Mouse (Mus musculus): ENCODE data around the gene Tmem254b. TPM values are rescaled to one million over a fixed set of nuclear protein-coding genes. Genes with fewer than 3 reads are reported as not detected.
A peak's percentile ranks its signal among the peaks of the same experiment; 100 is the strongest.
"Not testable (repeated sequence)": the region's sequence is repeated elsewhere in the genome, so short reads cannot be mapped to it uniquely, and the experiment has no call there.

Gene Tmem254b
- polyA plus RNA-seq, 2 experiments, result 25.0 to 29.7 TPM

DNA sequence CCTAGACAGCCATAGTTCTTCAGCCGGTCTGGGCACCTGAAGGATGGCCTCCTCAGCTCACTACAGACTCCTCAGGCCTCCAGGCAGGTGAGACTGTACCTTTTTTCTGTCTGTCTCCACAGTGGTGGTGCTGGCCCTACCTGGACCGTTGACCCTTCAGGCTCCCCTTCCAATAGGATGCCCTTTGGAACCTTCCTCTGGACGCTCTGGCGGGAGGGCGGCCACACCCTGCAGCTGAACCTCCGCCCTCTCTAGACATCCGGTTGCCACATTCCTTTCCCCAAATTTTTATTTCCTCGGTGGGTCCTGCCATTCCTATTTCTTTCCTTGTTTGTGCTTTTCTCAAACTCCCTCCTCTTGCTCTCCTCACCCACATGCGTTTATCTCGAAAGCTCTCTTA, 25.2 kb downstream of the Tmem254b start:
- DNase-seq (ENCODE audit: low spot score); H3K27me3 ChIP-seq (ENCODE audit: control insufficient read depth, insufficient read depth, low read length); H3K9ac ChIP-seq (ENCODE audit: low read depth, low read length, severe bottlenecking); H3K4me1 ChIP-seq (ENCODE audit: control insufficient read depth, insufficient read depth, low read length); H3K4me2 ChIP-seq (replicated peaks; ENCODE audit: low read depth, low read length, severe bottlenecking); H3K9me3 ChIP-seq (ENCODE audit: control insufficient read depth, low read length); H3K4me3 ChIP-seq (replicated peaks; ENCODE audit: low read length); H3K27ac ChIP-seq (replicated peaks; ENCODE audit: low read depth, low read length); ATAC-seq (ENCODE audit: low FRiP score, low read depth); H3K36me3 ChIP-seq (ENCODE audit: control insufficient read depth, insufficient read depth, low read length): not testable (repeated sequence)
- no CpG with 5 or more reads among the region's 10 CpGs for WGBS

DNA sequence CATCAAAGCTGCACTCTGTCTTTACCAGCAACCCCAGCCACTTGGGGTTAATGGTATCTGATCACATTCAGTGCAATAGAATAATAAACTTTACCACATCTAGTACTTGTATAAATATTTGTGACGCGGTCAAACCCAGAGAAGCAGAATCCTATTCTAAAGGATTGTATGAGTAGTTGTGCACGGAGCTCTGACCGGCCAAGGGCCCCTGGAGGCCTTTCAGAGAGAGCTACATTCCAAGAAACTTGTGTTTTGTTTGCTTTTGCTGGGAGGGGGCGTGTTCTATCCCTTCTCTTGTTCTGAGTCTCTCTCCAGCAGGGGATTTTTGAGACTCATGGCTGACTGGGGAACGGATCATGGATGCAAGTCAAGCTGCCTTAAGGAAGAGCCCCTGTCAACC, 31.8 kb downstream of the Tmem254b start:
- H3K9me3 ChIP-seq (ENCODE audit: control insufficient read depth, low read length); DNase-seq (ENCODE audit: low spot score); H3K27ac ChIP-seq (replicated peaks; ENCODE audit: low read depth, low read length); H3K4me2 ChIP-seq (replicated peaks; ENCODE audit: low read depth, low read length, severe bottlenecking); H3K27me3 ChIP-seq (ENCODE audit: control insufficient read depth, insufficient read depth, low read length); H3K36me3 ChIP-seq (ENCODE audit: control insufficient read depth, insufficient read depth, low read length); H3K4me1 ChIP-seq (ENCODE audit: control insufficient read depth, insufficient read depth, low read length); H3K4me3 ChIP-seq (replicated peaks; ENCODE audit: low read length); H3K9ac ChIP-seq (ENCODE audit: low read depth, low read length, severe bottlenecking): not testable (repeated sequence)
- peak; percentile 26; the same call in 1 of the 2 replicates for ATAC-seq (ENCODE audit: low FRiP score, low read depth)
- no CpG with 5 or more reads among the region's 6 CpGs for WGBS

DNA sequence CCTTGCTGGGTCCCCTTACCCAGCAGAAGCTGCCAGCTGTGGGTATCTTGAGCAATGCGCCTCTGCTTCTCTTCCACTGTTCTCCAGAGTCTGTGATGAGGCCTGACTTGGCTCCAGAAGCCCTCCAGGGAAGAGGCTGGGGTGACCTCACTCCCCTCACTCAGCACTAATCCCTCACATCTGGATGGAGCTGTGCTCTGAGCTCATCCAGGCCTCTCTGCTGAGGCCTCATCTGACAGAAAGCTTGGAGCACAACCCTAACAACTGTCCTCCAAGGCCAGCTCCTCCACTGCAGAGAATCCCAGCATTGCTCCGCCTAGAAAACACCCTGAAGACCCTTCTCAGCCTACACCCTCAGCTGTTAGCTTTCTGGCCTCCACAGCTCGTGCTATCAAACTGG, 32.9 kb downstream of the Tmem254b start:
- H3K4me3 ChIP-seq (replicated peaks; ENCODE audit: low read length); H3K27ac ChIP-seq (replicated peaks; ENCODE audit: low read depth, low read length); H3K9ac ChIP-seq (ENCODE audit: low read depth, low read length, severe bottlenecking); H3K36me3 ChIP-seq (ENCODE audit: control insufficient read depth, insufficient read depth, low read length); H3K27me3 ChIP-seq (ENCODE audit: control insufficient read depth, insufficient read depth, low read length); H3K4me2 ChIP-seq (replicated peaks; ENCODE audit: low read depth, low read length, severe bottlenecking); DNase-seq (ENCODE audit: low spot score); H3K9me3 ChIP-seq (ENCODE audit: control insufficient read depth, low read length); H3K4me1 ChIP-seq (ENCODE audit: control insufficient read depth, insufficient read depth, low read length): not testable (repeated sequence)
- ATAC-seq (ENCODE audit: low FRiP score, low read depth), result peak; percentile 77
- WGBS, result no CpG with 5 or more reads among the region's 3 CpGs

DNA sequence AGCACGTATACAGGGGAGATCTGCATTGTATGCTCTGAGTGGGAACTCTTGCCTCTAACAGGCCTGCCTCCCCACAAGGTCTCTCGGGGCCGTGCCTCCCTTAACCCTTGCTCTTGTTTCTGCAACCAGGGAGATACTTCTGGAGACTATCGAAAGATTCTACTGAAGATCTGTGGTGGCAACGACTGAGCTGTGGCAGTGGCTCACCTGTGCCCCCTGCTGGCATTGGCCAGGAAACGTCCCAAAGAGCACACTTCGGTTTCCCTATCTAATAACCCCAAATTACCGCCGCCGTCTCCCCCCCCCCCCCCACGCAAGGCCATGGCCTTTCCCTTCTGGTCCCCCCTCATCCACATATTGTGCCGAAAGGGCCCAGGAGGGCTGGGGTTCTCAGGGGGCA, 41.6 kb downstream of the Tmem254b start:
- H3K4me2 ChIP-seq (replicated peaks; ENCODE audit: low read depth, low read length, severe bottlenecking); H3K27ac ChIP-seq (replicated peaks; ENCODE audit: low read depth, low read length); H3K4me1 ChIP-seq (ENCODE audit: control insufficient read depth, insufficient read depth, low read length); H3K36me3 ChIP-seq (ENCODE audit: control insufficient read depth, insufficient read depth, low read length); DNase-seq (ENCODE audit: low spot score); H3K9ac ChIP-seq (ENCODE audit: low read depth, low read length, severe bottlenecking); H3K27me3 ChIP-seq (ENCODE audit: control insufficient read depth, insufficient read depth, low read length); ATAC-seq (ENCODE audit: low FRiP score, low read depth); H3K4me3 ChIP-seq (replicated peaks; ENCODE audit: low read length); H3K9me3 ChIP-seq (ENCODE audit: control insufficient read depth, low read length): not testable (repeated sequence)
- no CpG with 5 or more reads among the region's 12 CpGs for WGBS

DNA sequence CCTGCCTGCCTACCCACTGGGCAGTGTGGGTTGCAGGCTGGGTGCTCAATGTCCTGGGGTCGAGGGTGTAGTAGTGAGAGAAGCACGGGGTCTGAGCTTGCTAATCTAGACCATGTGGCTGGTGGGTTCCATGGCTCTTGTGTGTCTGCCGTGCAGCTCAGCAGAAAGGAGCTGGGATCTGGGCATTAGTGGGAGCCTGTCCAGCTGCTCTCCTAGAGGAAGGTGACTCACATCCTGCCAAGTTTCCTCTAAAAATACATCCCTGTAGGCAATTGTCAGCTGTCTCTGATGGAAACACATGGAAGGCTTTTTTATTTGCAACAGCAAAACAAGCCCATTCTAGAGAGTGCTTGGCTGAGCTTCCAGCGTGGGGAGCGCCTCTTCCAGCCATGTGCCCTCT, 44.4 kb downstream of the Tmem254b start:
- H3K27ac ChIP-seq (replicated peaks; ENCODE audit: low read depth, low read length); DNase-seq (ENCODE audit: low spot score); H3K36me3 ChIP-seq (ENCODE audit: control insufficient read depth, insufficient read depth, low read length); ATAC-seq (ENCODE audit: low FRiP score, low read depth); H3K9ac ChIP-seq (ENCODE audit: low read depth, low read length, severe bottlenecking); H3K4me2 ChIP-seq (replicated peaks; ENCODE audit: low read depth, low read length, severe bottlenecking); H3K9me3 ChIP-seq (ENCODE audit: control insufficient read depth, low read length); H3K4me1 ChIP-seq (ENCODE audit: control insufficient read depth, insufficient read depth, low read length); H3K27me3 ChIP-seq (ENCODE audit: control insufficient read depth, insufficient read depth, low read length); H3K4me3 ChIP-seq (replicated peaks; ENCODE audit: low read length): not testable (repeated sequence)
- WGBS, result no CpG with 5 or more reads among the region's 5 CpGs

DNA sequence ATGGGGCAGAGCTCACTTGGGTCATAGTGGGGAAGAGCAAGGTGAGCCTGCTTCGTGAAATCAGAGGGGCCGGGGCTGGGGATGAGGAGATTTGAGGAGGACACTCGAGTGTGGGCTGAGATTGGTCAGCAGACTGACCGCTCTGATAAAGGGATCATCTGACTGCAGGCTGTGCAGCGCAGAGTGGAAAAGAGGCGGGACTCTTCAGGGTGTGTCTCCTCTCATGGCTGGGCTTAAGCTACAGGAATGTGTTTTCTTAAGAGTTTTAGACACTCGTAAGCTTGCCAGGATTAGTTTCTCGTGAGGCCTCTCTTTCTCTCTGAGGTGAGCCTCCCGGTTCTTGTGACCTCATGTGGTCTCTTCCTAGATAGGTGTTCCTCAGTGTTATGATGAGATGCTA, 45.7 kb downstream of the Tmem254b start:
- not testable (repeated sequence) for H3K9ac ChIP-seq (ENCODE audit: low read depth, low read length, severe bottlenecking); H3K4me3 ChIP-seq (replicated peaks; ENCODE audit: low read length); ATAC-seq (ENCODE audit: low FRiP score, low read depth); H3K27ac ChIP-seq (replicated peaks; ENCODE audit: low read depth, low read length); H3K4me2 ChIP-seq (replicated peaks; ENCODE audit: low read depth, low read length, severe bottlenecking); H3K4me1 ChIP-seq (ENCODE audit: control insufficient read depth, insufficient read depth, low read length); H3K27me3 ChIP-seq (ENCODE audit: control insufficient read depth, insufficient read depth, low read length); H3K36me3 ChIP-seq (ENCODE audit: control insufficient read depth, insufficient read depth, low read length); H3K9me3 ChIP-seq (ENCODE audit: control insufficient read depth, low read length); DNase-seq (ENCODE audit: low spot score)
- WGBS, result no CpG with 5 or more reads among the region's 9 CpGs

DNA sequence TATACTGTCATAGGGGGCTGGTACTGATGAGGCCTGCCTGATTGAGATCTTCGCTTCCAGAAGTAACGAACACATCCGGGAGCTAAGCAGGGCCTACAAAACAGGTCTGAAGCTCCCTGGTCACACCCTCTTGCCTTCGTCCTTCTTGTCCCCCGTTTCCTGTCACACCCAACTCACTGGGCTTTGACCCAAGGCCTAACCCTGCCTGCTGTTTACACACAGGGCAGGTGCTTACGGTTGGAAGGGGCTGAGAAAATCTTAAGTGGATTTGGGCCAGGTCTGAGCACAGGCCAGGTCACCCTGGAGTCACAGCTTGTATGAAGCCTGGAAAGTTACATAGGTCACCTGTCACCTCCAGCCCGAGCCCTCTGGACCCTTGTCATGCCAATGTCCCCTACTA, 50.8 kb downstream of the Tmem254b start:
- WGBS, result no CpG with 5 or more reads among the region's 7 CpGs
- not testable (repeated sequence) for H3K4me2 ChIP-seq (replicated peaks; ENCODE audit: low read depth, low read length, severe bottlenecking); DNase-seq (ENCODE audit: low spot score); H3K36me3 ChIP-seq (ENCODE audit: control insufficient read depth, insufficient read depth, low read length); H3K9me3 ChIP-seq (ENCODE audit: control insufficient read depth, low read length); H3K27me3 ChIP-seq (ENCODE audit: control insufficient read depth, insufficient read depth, low read length); H3K4me3 ChIP-seq (replicated peaks; ENCODE audit: low read length); ATAC-seq (ENCODE audit: low FRiP score, low read depth); H3K27ac ChIP-seq (replicated peaks; ENCODE audit: low read depth, low read length); H3K9ac ChIP-seq (ENCODE audit: low read depth, low read length, severe bottlenecking); H3K4me1 ChIP-seq (ENCODE audit: control insufficient read depth, insufficient read depth, low read length)

Data from limb, embryonic 14.5 days (tissue).